Mouse (Mus musculus): ENCODE measurements around the gene Tmprss12. TPM values are rescaled to one million over a fixed set of nuclear protein-coding genes. Genes with fewer than 3 reads are reported as not detected.
"Not testable (repeated sequence)": the region's sequence is repeated elsewhere in the genome, so short reads cannot be mapped to it uniquely, and the experiment has no call there.

The Tmprss12 gene
- polyA plus RNA-seq, 1 experiment from 2014 or later, result not detected

DNA sequence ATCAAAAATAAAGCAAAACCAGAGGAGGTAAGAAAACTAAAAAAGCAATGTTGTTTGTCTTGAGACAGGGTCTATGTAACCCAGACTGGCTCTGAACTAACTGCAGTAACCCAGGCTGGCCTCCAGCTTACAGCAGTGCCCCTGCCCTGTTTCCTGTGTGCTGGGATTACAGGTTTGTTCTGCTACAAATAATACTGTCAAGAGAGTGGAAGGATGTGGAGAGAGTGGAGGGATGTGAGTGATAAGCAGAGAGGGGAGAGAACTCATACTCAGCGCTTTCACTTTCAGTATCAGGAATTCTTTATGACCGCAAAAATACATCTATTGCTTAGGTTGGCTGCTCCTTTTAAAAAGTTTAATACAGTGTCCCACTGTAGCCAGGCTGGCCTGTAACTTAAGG lies 31.7 kb downstream of the Tmprss12 start:
- Histone ChIP-seq H3K9me3 (no peaks in the 10 kb centered on the region), H3K4me3 (no peak overlapping the region), H3K27me3 (no peaks in the 10 kb centered on the region), H3K4me1 (no peaks in the 10 kb centered on the region), H3K4me2 (replicated peaks) (no peak overlapping the region), H3K27ac (no peak overlapping the region), H3K9ac (no peak overlapping the region), H3K36me3 (peaks cover 5% of the 10 kb centered on the region; the same call in 1 of the 2 replicates)
- WGBS, result 82% methylated on average over 2 of the region's 2 CpGs
- ATAC-seq (ENCODE audit: insufficient number of reproducible peaks, insufficient read depth, low FRiP score, low TSS enrichment), result no peak

- Histone ChIP-seq H3K9me3 (no peaks in the 10 kb centered on the region), H3K27me3 (no peaks in the 10 kb centered on the region), H3K9ac (no peak overlapping the region), H3K4me1 (no peaks in the 10 kb centered on the region), H3K4me2 (replicated peaks) (no peak overlapping the region), H3K36me3 (peaks cover 5% of the 10 kb centered on the region; the same call in 1 of the 2 replicates), H3K4me3 (no peak overlapping the region), H3K27ac (no peak overlapping the region)
- WGBS, result 88% methylated on average over 5 of the region's 5 CpGs
- ATAC-seq (ENCODE audit: insufficient number of reproducible peaks, insufficient read depth, low FRiP score, low TSS enrichment), result no peak
Observed at GRCm38 (mm10) chr15:100314448-100315145, 34.0 kb downstream of the Tmprss12 start.

GRCm38 (mm10) chr15:100318014-100318671 lies 37.5 kb downstream of the Tmprss12 start:
- 73% methylated on average over 4 of the region's 4 CpGs for WGBS
- not testable (repeated sequence) for H3K9ac ChIP-seq; H3K27ac ChIP-seq; H3K4me3 ChIP-seq; ATAC-seq (ENCODE audit: insufficient number of reproducible peaks, insufficient read depth, low FRiP score, low TSS enrichment); H3K36me3 ChIP-seq; H3K27me3 ChIP-seq; H3K4me2 ChIP-seq (replicated peaks); H3K4me1 ChIP-seq; H3K9me3 ChIP-seq

- ATAC-seq (ENCODE audit: insufficient number of reproducible peaks, insufficient read depth, low FRiP score, low TSS enrichment), result no peak
- Histone ChIP-seq H3K4me1 (0 out of 2 replicates have a peak, but pooled peaks cover 5% of the 10 kb centered on the region), H3K27me3 (no peaks in the 10 kb centered on the region), H3K9me3 (no peaks in the 10 kb centered on the region), H3K9ac (no peak overlapping the region), H3K4me3 (no peak overlapping the region), H3K27ac (no peak overlapping the region), H3K4me2 (replicated peaks) (no peak overlapping the region), H3K36me3 (0 out of 2 replicates have a peak, but pooled peaks cover under 1% of the 10 kb centered on the region)
- WGBS, result 84% methylated on average over 1 of the region's 1 CpGs
Observed at GRCm38 (mm10) chr15:100319884-100320283, 39.2 kb downstream of the Tmprss12 start.

GRCm38 (mm10) chr15:100320295-100320905 lies 39.8 kb downstream of the Tmprss12 start:
- WGBS, result 63% methylated on average over 9 of the region's 9 CpGs
- no peak overlapping the region for H3K27ac ChIP-seq
- H3K9me3 ChIP-seq, result no peaks in the 10 kb centered on the region
- H3K9ac ChIP-seq, result no peak overlapping the region
- H3K4me2 ChIP-seq (replicated peaks), result no peak overlapping the region
- no peaks in the 10 kb centered on the region for H3K27me3 ChIP-seq
- H3K4me3 ChIP-seq, result no peak overlapping the region
- ATAC-seq (ENCODE audit: insufficient number of reproducible peaks, insufficient read depth, low FRiP score, low TSS enrichment), result no peak
- H3K4me1 ChIP-seq, result 0 out of 2 replicates have a peak, but pooled peaks cover 5% of the 10 kb centered on the region
- no peaks in the 10 kb centered on the region for H3K36me3 ChIP-seq

GRCm38 (mm10) chr15:100321134-100321533 lies 40.5 kb downstream of the Tmprss12 start:
- H3K4me1 ChIP-seq, result 0 out of 2 replicates have a peak, but pooled peaks cover 5% of the 10 kb centered on the region
- WGBS, result 54% methylated on average over 5 of the region's 5 CpGs
- H3K27ac ChIP-seq, result no peak overlapping the region
- H3K4me3 ChIP-seq, result no peak overlapping the region
- no peak overlapping the region for H3K4me2 ChIP-seq (replicated peaks)
- H3K36me3 ChIP-seq, result no peaks in the 10 kb centered on the region
- ATAC-seq (ENCODE audit: insufficient number of reproducible peaks, insufficient read depth, low FRiP score, low TSS enrichment), result no peak
- no peaks in the 10 kb centered on the region for H3K27me3 ChIP-seq
- no peaks in the 10 kb centered on the region for H3K9me3 ChIP-seq
- H3K9ac ChIP-seq, result no peak overlapping the region

- no peaks in the 10 kb centered on the region for H3K9me3 ChIP-seq
- no peak for ATAC-seq (ENCODE audit: insufficient number of reproducible peaks, insufficient read depth, low FRiP score, low TSS enrichment)
- WGBS, result 71% methylated on average over 12 of the region's 12 CpGs
- no peak overlapping the region for H3K9ac ChIP-seq
- no peak overlapping the region for H3K27ac ChIP-seq
- no peak overlapping the region for H3K4me2 ChIP-seq (replicated peaks)
- no peaks in the 10 kb centered on the region for H3K27me3 ChIP-seq
- no peak overlapping the region for H3K4me3 ChIP-seq
- 0 out of 2 replicates have a peak, but pooled peaks cover 5% of the 10 kb centered on the region for H3K4me1 ChIP-seq
- no peaks in the 10 kb centered on the region for H3K36me3 ChIP-seq
Observed at GRCm38 (mm10) chr15:100324021-100324591, 43.5 kb downstream of the Tmprss12 start.

- 71% methylated on average over 3 of the region's 3 CpGs for WGBS
- H3K9ac ChIP-seq, result no peak overlapping the region
- H3K36me3 ChIP-seq, result no peaks in the 10 kb centered on the region
Observed at GRCm38 (mm10) chr15:100325235-100325634, 44.6 kb downstream of the Tmprss12 start.

GRCm38 (mm10) chr15:100328089-100328488 lies 47.5 kb downstream of the Tmprss12 start:
- H3K36me3 ChIP-seq; H3K9ac ChIP-seq; H3K4me3 ChIP-seq; ATAC-seq (ENCODE audit: insufficient number of reproducible peaks, insufficient read depth, low FRiP score, low TSS enrichment); H3K4me1 ChIP-seq; H3K27ac ChIP-seq; H3K9me3 ChIP-seq; H3K4me2 ChIP-seq (replicated peaks); H3K27me3 ChIP-seq: not testable (repeated sequence)
- WGBS, result 60% methylated on average over 4 of the region's 4 CpGs

More at GRCm38 (mm10) chr15:100325235-100325634, 44.6 kb downstream of the Tmprss12 start:
- ATAC-seq (ENCODE audit: insufficient number of reproducible peaks, insufficient read depth, low FRiP score, low TSS enrichment), result no peak
- Histone ChIP-seq H3K27ac (no peak overlapping the region), H3K4me3 (no peak overlapping the region), H3K9me3 (no peaks in the 10 kb centered on the region), H3K27me3 (no peaks in the 10 kb centered on the region), H3K4me1 (0 out of 2 replicates have a peak, but pooled peaks cover under 1% of the 10 kb centered on the region), H3K4me2 (replicated peaks) (no peak overlapping the region)

- not testable (repeated sequence) for ATAC-seq (ENCODE audit: insufficient number of reproducible peaks, insufficient read depth, low FRiP score, low TSS enrichment); H3K9ac ChIP-seq; H3K4me2 ChIP-seq (replicated peaks); H3K4me3 ChIP-seq; H3K4me1 ChIP-seq; H3K36me3 ChIP-seq; H3K27me3 ChIP-seq; H3K9me3 ChIP-seq; H3K27ac ChIP-seq
- 31% methylated on average over 10 of the region's 10 CpGs for WGBS
Observed at GRCm38 (mm10) chr15:100329336-100329735, 48.7 kb downstream of the Tmprss12 start.

- H3K9me3 ChIP-seq, result no peaks in the 10 kb centered on the region
- WGBS, result 84% methylated on average over 7 of the region's 7 CpGs
- no peak overlapping the region for H3K9ac ChIP-seq
- H3K27me3 ChIP-seq, result no peaks in the 10 kb centered on the region
- no peak for ATAC-seq (ENCODE audit: insufficient number of reproducible peaks, insufficient read depth, low FRiP score, low TSS enrichment)
- no peak overlapping the region for H3K27ac ChIP-seq
- no peak overlapping the region for H3K4me2 ChIP-seq (replicated peaks)
- no peaks in the 10 kb centered on the region for H3K4me1 ChIP-seq
- H3K4me3 ChIP-seq, result no peak overlapping the region
- H3K36me3 ChIP-seq, result no peaks in the 10 kb centered on the region
Observed at GRCm38 (mm10) chr15:100330739-100331138, 50.1 kb downstream of the Tmprss12 start.
